Mouse (Mus musculus) heart, embryonic 12.5 days (tissue): Measurements from ENCODE around the gene Prr5. TPM values are rescaled to one million over a fixed set of nuclear protein-coding genes. Genes with fewer than 3 reads are reported as not detected.
"Not testable (repeated sequence)": the region's sequence is repeated elsewhere in the genome, so short reads cannot be mapped to it uniquely, and the experiment has no call there.

Experiments
- ATAC-seq: fragments of 200-750 bp; cut with Nextera tagmentation; 2 replicates; pipeline ENCODE4 v1.8.0; 2017; ENCODE audit warnings: moderate TSS enrichment, moderate library complexity; ENCODE audit not compliant: insufficient number of reproducible peaks, low FRiP score
- H3K27ac ChIP-seq: fragments of 300-500 bp; sonication (generic); 2 replicates; pipeline ENCODE4 v1.5.1; 2016; ENCODE audit warnings: mild to moderate bottlenecking, moderate library complexity; ENCODE audit not compliant: poor library complexity, severe bottlenecking
- H3K27me3 ChIP-seq: fragments of 300-500 bp; sonication (generic); replicated peaks from 2 replicates; pipeline ENCODE4 v1.6.1; 2016; ENCODE audit warnings: mild to moderate bottlenecking, moderate library complexity
- H3K36me3 ChIP-seq: fragments of 300-500 bp; sonication (generic); 2 replicates; pipeline ENCODE4 v1.6.1; 2016; ENCODE audit warnings: mild to moderate bottlenecking, moderate library complexity
- H3K4me1 ChIP-seq: fragments of 300-500 bp; sonication (generic); replicated peaks from 2 replicates; pipeline ENCODE4 v1.6.1; 2016; ENCODE audit warnings: mild to moderate bottlenecking
- H3K4me2 ChIP-seq: fragments of 300-500 bp; sonication (generic); 2 replicates; pipeline ENCODE4 v1.6.1; 2016; ENCODE audit warnings: mild to moderate bottlenecking, moderate library complexity
- H3K4me3 ChIP-seq: fragments of 300-500 bp; sonication (generic); 2 replicates; pipeline ENCODE4 v1.5.1; 2016; ENCODE audit warnings: mild to moderate bottlenecking
- H3K9ac ChIP-seq: fragments of 300-500 bp; sonication (generic); 2 replicates; pipeline ENCODE4 v1.6.1; 2016; ENCODE audit warnings: mild to moderate bottlenecking, moderate library complexity
- H3K9me3 ChIP-seq: fragments of 300-500 bp; sonication (generic); replicated peaks from 2 replicates; pipeline ENCODE4 v1.6.1; 2016; ENCODE audit warnings: mild to moderate bottlenecking, moderate library complexity
- WGBS: fragments of 180-500 bp; shearing (Covaris S2); methylation state at CpG from one replicate; pipeline ENCODE4 v1.1.7; 2016; 5-methylcytosine and 5-hydroxymethylcytosine counted together
- polyA plus RNA-seq: library from polyadenylated mRNA; unstranded; fragments of >200 nt; fragmentation: Nextera tagmentation; extraction: Ambion mirVana; gene quantifications from 2 replicates; pipeline ENCODE4 v1.2.1, GENCODE M21; 2016

Gene Prr5
- polyA plus RNA-seq, 1 experiment from 2014 or later, result 23.1 TPM

- peak overlapping the region; percentile 33; the same call in 1 of the 2 replicates for H3K9ac ChIP-seq
- peak overlapping the region; percentile 58 for H3K4me2 ChIP-seq
- no peaks in the 10 kb centered on the region for H3K36me3 ChIP-seq
- no peaks in the 10 kb centered on the region for H3K9me3 ChIP-seq
- no peak for ATAC-seq
- H3K27me3 ChIP-seq, result peaks cover 11% of the 10 kb centered on the region; the same call in 1 of the 2 replicates
- peak overlapping the region; percentile 77 for H3K27ac ChIP-seq
- 32% methylated on average over 11 of the region's 11 CpGs for WGBS
- peak overlapping the region; percentile 24 for H3K4me3 ChIP-seq
- peaks cover 41% of the 10 kb centered on the region for H3K4me1 ChIP-seq
Observed at GRCm38 (mm10) chr15:84715132-84715531, 45.7 kb downstream of the Prr5 start.

GRCm38 (mm10) chr15:84717570-84718270, 48.3 kb downstream of the Prr5 start:
- Histone ChIP-seq H3K27me3 (peaks cover 11% of the 10 kb centered on the region; the same call in 1 of the 2 replicates), H3K4me1 (peaks cover 40% of the 10 kb centered on the region)
- not testable (repeated sequence) for H3K4me2 ChIP-seq, H3K9me3 ChIP-seq, H3K4me3 ChIP-seq, H3K36me3 ChIP-seq, H3K27ac ChIP-seq, H3K9ac ChIP-seq, ATAC-seq
- WGBS, result 67% methylated on average over 6 of the region's 6 CpGs

- Histone ChIP-seq H3K4me3 (no peak overlapping the region), H3K4me1 (peaks cover 29% of the 10 kb centered on the region), H3K27me3 (peaks cover 11% of the 10 kb centered on the region; the same call in 1 of the 2 replicates), H3K9me3 (no peaks in the 10 kb centered on the region), H3K9ac (no peak overlapping the region), H3K27ac (no peak overlapping the region), H3K4me2 (no peak overlapping the region), H3K36me3 (no peaks in the 10 kb centered on the region)
- ATAC-seq, result no peak
- 61% methylated on average over 3 of the region's 3 CpGs for WGBS
Observed at GRCm38 (mm10) chr15:84718785-84719184, 49.4 kb downstream of the Prr5 start.

- no peak within 1 kb of the TSS for H3K27ac ChIP-seq
- ATAC-seq, result peak; percentile 73
Observed at GRCm38 (mm10) chr15:84719791-84720190, 50.4 kb downstream of the Prr5 start, which contains the start of gene Arhgap8. Arhgap8 (plus strand) TSS chr15:84720052.

GRCm38 (mm10) chr15:84720291-84721204, 51.1 kb downstream of the Prr5 start:
- Histone ChIP-seq H3K27ac (no peak overlapping the region), H3K4me2 (peak overlapping the region; percentile 86), H3K27me3 (peaks cover 11% of the 10 kb centered on the region; the same call in 1 of the 2 replicates), H3K9ac (peak overlapping the region; percentile 61), H3K9me3 (no peaks in the 10 kb centered on the region), H3K4me1 (peaks cover 18% of the 10 kb centered on the region), H3K36me3 (no peaks in the 10 kb centered on the region), H3K4me3 (peak overlapping the region; percentile 51)
- WGBS, result 4% methylated on average over 33 of the region's 33 CpGs
- no peak for ATAC-seq

More at GRCm38 (mm10) chr15:84719791-84720190, 50.4 kb downstream of the Prr5 start, which contains the start of gene Arhgap8:
- Histone ChIP-seq H3K9me3 (no peaks in the 10 kb centered on the region), H3K4me1 (peaks cover 23% of the 10 kb centered on the region), H3K9ac (peak within 1 kb of the TSS; percentile 61), H3K27me3 (peaks cover 11% of the 10 kb centered on the region; the same call in 1 of the 2 replicates), H3K4me2 (peak within 1 kb of the TSS; percentile 86), H3K4me3 (peak within 1 kb of the TSS; percentile 51), H3K36me3 (no peaks in the 10 kb centered on the region)
- WGBS, result 2% methylated on average over 24 of the region's 24 CpGs

GRCm38 (mm10) chr15:84723656-84724055, 54.2 kb downstream of the Prr5 start:
- H3K4me3 ChIP-seq, H3K9ac ChIP-seq, H3K27ac ChIP-seq, H3K4me2 ChIP-seq, H3K36me3 ChIP-seq, H3K27me3 ChIP-seq, H3K9me3 ChIP-seq, ATAC-seq: not testable (repeated sequence)
- peaks cover 29% of the 10 kb centered on the region for H3K4me1 ChIP-seq
- WGBS, result 84% methylated on average over 1 of the region's 1 CpGs

GRCm38 (mm10) chr15:84724199-84724598, 54.8 kb downstream of the Prr5 start:
- H3K4me1 ChIP-seq, result peaks cover 29% of the 10 kb centered on the region
- 0 out of 2 replicates have a peak, but pooled peaks cover 4% of the 10 kb centered on the region for H3K27me3 ChIP-seq
- no peak for ATAC-seq
- 64% methylated on average over 4 of the region's 4 CpGs for WGBS
- no peak overlapping the region for H3K27ac ChIP-seq
- no peaks in the 10 kb centered on the region for H3K9me3 ChIP-seq
- H3K4me2 ChIP-seq, result no peak overlapping the region
- no peak overlapping the region for H3K9ac ChIP-seq
- H3K4me3 ChIP-seq, result no peak overlapping the region
- no peaks in the 10 kb centered on the region for H3K36me3 ChIP-seq

- 79% methylated on average over 6 of the region's 6 CpGs for WGBS
- Histone ChIP-seq H3K9me3 (peaks cover 3% of the 10 kb centered on the region; the same call in 1 of the 2 replicates), H3K27me3 (no peaks in the 10 kb centered on the region), H3K4me3 (no peak overlapping the region), H3K4me2 (no peak overlapping the region), H3K27ac (no peak overlapping the region), H3K36me3 (no peaks in the 10 kb centered on the region), H3K4me1 (peaks cover 27% of the 10 kb centered on the region), H3K9ac (no peak overlapping the region)
- ATAC-seq, result no peak
Observed at GRCm38 (mm10) chr15:84729685-84730084, 60.3 kb downstream of the Prr5 start.

- Histone ChIP-seq H3K4me2 (no peak overlapping the region), H3K27me3 (no peaks in the 10 kb centered on the region), H3K27ac (no peak overlapping the region), H3K4me1 (peaks cover 27% of the 10 kb centered on the region), H3K36me3 (no peaks in the 10 kb centered on the region), H3K9ac (no peak overlapping the region), H3K9me3 (peaks cover 3% of the 10 kb centered on the region; the same call in 1 of the 2 replicates), H3K4me3 (no peak overlapping the region)
- ATAC-seq, result no peak
- WGBS, result 12% methylated on average over 1 of the region's 1 CpGs
Observed at GRCm38 (mm10) chr15:84730893-84731292, 61.5 kb downstream of the Prr5 start.

- WGBS, result 64% methylated on average over 18 of the region's 18 CpGs
- no peak overlapping the region for H3K4me3 ChIP-seq
- no peak for ATAC-seq
- H3K4me1 ChIP-seq, result peaks cover 27% of the 10 kb centered on the region
- no peaks in the 10 kb centered on the region for H3K36me3 ChIP-seq
- no peak overlapping the region for H3K9ac ChIP-seq
- no peak overlapping the region for H3K4me2 ChIP-seq
- H3K27ac ChIP-seq, result no peak overlapping the region
- peaks cover 3% of the 10 kb centered on the region; the same call in 1 of the 2 replicates for H3K9me3 ChIP-seq
- no peaks in the 10 kb centered on the region for H3K27me3 ChIP-seq
Observed at GRCm38 (mm10) chr15:84731676-84732424, 62.4 kb downstream of the Prr5 start.
